Mouse (Mus musculus) kidney, adult 2 months (tissue): ENCODE results near the gene Mpp3. TPM values are rescaled to one million over a fixed set of nuclear protein-coding genes. Genes with fewer than 3 reads are reported as not detected.

Experiments
- DNase-seq: peaks from one replicate; pipeline ENCODE4 v3.0.0; 2021
- H3K27ac ChIP-seq: fragments of 200-500 bp; 2 replicates; pipeline ENCODE4 v1.5.1; 2012; ENCODE audit warnings: low read depth, low read length, control low read depth, inconsistent platforms; ENCODE audit not compliant: insufficient read depth
- H3K27me3 ChIP-seq: fragments of 200-500 bp; replicated peaks from 2 replicates; pipeline ENCODE4 v1.6.1; 2012; ENCODE audit warnings: mild to moderate bottlenecking, moderate library complexity, low read length, inconsistent platforms; ENCODE audit not compliant: control insufficient read depth, insufficient read depth
- H3K36me3 ChIP-seq: fragments of 200-500 bp; 2 replicates; pipeline ENCODE4 v1.6.1; 2012; ENCODE audit warnings: mild to moderate bottlenecking, moderate library complexity, low read length, inconsistent platforms; ENCODE audit not compliant: control insufficient read depth, insufficient read depth
- H3K4me1 ChIP-seq: fragments of 200-500 bp; 2 replicates; pipeline ENCODE4 v1.6.1; 2011; ENCODE audit warnings: low read length; ENCODE audit not compliant: control insufficient read depth, insufficient read depth
- H3K4me3 ChIP-seq: fragments of 200-500 bp; 2 replicates; pipeline ENCODE4 v1.5.1; 2011; ENCODE audit warnings: mild to moderate bottlenecking, low read depth, low read length, control low read depth; ENCODE audit not compliant: insufficient read depth
- CTCF ChIP-seq: fragments of 200-500 bp; conservative IDR thresholded peaks from 2 replicates; pipeline ENCODE4 v1.5.1; 2011; ENCODE audit warnings: low read depth, mild to moderate bottlenecking, control low read depth, low read length, moderate library complexity, mixed read lengths; ENCODE audit not compliant: insufficient read depth, insufficient read length
- POLR2A ChIP-seq: fragments of 200-500 bp; IDR thresholded peaks from one replicate; pipeline ENCODE4 v1.6.1; 2011; ENCODE audit warnings: low read depth, low read length, control low read depth
- WGBS: fragments of 180-500 bp; shearing (Covaris S2); methylation state at CpG from one replicate; pipeline ENCODE4 v1.1.7; 2018; 5-methylcytosine and 5-hydroxymethylcytosine counted together
- polyA plus RNA-seq: library from polyadenylated mRNA; depleted of rRNA; stranded (reverse); fragments of >200 nt; gene quantifications from 2 replicates; pipeline ENCODE4 v1.2.3, GENCODE M21; 2012

Gene Mpp3
- polyA plus RNA-seq, 1 experiment, result 2.3 TPM

DNA sequence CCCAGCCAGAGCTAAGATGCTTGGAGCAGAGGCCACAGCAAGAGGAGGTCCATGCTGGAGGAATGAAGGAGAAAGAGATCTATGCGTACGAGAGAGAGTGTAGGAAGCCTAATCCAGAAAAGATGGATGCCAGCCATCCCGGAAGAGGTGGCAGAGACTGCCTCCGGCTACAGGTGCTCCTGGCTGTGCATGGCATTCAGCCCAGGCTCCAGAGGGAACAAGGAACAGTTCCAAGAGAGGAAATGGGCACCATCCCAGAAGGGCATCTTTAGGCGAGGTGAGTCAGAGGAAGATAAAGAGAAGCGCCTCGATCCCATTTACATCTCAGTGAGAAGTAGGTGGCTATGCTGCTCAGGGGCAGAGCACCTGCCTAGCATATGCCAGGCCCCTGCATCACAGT lies 2.9 kb upstream of the Mpp3 start:
- H3K27me3 ChIP-seq, result no peaks in the 10 kb centered on the region
- 61% methylated on average over 7 of the region's 7 CpGs for WGBS
- no peak overlapping the region for H3K4me3 ChIP-seq
- TF ChIP-seq CTCF (no peak), POLR2A (no peak)
- H3K27ac ChIP-seq, result no peak overlapping the region
- H3K36me3 ChIP-seq, result no peaks in the 10 kb centered on the region
- H3K4me1 ChIP-seq, result no peaks in the 10 kb centered on the region
- DNase-seq, result no peak

DNA sequence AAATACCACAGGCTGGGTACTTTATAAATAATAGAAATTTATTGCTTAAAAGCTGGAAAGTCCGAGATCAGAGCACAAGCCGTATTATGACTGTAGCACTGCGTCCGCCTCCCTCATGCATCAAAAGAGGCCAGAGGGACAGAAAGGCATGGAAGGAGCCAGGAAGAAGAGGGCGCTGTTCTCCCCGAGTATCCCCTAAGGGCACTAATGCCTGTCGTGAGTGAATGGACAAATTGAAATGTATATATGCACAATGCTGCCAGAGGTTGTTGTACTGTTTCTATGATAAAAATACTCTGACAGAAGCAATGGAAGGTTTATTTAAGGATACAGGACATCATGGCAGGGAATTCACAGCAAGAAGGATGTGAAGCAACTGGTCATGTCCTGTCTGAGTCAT lies 1.7 kb upstream of the Mpp3 start:
- Histone ChIP-seq H3K27ac (no peak overlapping the region), H3K4me3 (no peak overlapping the region), H3K27me3 (no peaks in the 10 kb centered on the region), H3K4me1 (no peaks in the 10 kb centered on the region), H3K36me3 (no peaks in the 10 kb centered on the region)
- TF ChIP-seq POLR2A (no peak), CTCF (no peak)
- 43% methylated on average over 7 of the region's 7 CpGs for WGBS
- DNase-seq, result no peak

DNA sequence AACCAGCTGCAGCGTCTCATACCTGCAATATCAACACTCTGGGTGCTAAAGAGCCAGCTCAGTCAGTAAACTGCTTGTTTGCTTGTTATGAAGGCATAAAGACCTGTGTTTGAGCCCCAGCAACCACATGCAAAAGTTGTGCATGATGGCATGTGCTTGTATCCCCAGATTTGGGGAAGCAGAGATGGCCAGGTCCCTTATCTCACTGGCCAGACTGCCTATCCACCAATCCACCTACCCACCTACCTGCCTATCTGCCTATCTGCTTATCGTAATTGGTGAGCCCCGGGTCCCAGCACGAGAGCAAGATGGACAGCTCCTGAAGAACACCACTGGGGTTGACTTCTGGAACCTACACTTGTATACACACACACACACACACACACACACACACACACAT lies 1.0 kb upstream of the Mpp3 start:
- no peak for TF ChIP-seq POLR2A
- no peak for TF ChIP-seq CTCF
- Histone ChIP-seq H3K4me1 (no peaks in the 10 kb centered on the region), H3K27me3 (no peaks in the 10 kb centered on the region), H3K36me3 (no peaks in the 10 kb centered on the region), H3K27ac (no peak overlapping the region), H3K4me3 (no peak overlapping the region)
- no peak for DNase-seq
- WGBS, result 84% methylated on average over 4 of the region's 4 CpGs

DNA sequence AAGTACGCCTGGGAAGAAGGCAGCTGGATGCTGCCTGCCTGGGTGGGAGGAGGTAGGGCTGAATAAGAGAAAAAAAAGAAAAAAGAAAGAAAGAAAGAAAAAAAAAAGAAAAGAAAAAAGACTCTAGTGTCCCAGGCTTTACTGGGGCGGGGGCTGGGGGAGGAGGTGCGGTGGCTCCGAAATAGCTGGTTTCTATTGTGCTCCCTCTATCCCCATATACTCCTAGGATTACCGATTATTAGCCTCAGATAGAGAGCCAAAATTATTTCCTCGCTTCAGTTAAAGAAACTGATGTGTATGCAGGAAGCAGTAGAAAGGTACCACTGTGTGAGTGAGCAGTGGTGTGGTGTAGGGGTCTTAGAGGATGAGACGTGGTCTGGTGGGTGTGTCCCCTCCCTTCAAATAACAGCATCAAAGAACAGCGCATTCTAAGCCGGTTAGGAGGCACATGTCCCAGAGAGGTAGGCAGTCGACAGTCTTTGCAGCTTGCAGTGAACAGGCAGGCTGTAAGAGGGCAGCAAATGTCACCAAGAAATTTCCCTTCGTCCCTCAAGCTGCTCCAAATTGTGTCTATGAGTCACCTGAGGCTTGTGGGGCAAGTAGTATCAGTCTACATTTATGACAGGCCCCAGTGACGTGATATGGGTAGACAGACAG lies 772 bp downstream of the Mpp3 start:
- no peak for DNase-seq
- WGBS, result 17% methylated on average over 12 of the region's 12 CpGs
- H3K36me3 ChIP-seq, result no peaks in the 10 kb centered on the region
- H3K4me3 ChIP-seq, result peak overlapping the region; percentile 76; the same call in 1 of the 2 replicates
- TF ChIP-seq CTCF, result no peak
- TF ChIP-seq POLR2A, result no peak
- H3K27me3 ChIP-seq, result no peaks in the 10 kb centered on the region
- no peak overlapping the region for H3K27ac ChIP-seq
- H3K4me1 ChIP-seq, result no peaks in the 10 kb centered on the region

DNA sequence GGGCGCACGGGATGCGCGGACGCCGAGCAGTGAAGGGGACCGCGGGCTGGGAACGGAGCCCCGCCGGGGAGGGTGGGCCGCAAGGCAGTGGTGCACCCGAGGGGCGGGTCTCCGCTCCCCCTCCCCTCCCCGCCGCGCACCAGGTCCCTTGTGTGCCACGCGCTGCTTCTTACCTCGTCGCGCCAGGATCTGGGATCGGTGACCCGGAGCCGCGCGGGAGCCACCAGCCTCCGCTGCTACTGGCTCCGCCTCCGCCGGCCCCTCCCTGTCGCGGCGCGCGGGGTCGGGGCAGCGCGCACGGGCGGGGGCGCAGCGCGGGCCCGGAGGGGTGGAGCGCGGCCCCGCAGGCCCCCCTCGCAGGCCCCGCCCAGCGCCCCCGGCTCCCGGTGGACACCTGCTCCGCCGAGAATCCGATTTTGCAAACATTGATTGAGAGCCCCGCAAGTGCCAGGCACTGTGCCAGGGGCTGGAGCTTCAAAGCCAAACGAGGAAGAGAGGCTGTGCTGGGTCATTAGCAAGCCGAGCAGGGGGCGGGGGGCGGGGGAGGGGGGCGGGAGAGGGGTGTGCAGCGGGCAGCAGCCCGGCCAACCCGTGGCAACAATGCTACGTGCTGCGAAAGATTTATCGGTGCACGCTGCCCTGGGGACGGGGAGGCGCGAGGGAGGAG lies 1.4 kb downstream of the Mpp3 start:
- peak overlapping the region; percentile 76 for H3K4me3 ChIP-seq
- H3K36me3 ChIP-seq, result no peaks in the 10 kb centered on the region
- H3K27ac ChIP-seq, result no peak overlapping the region
- peak; percentile 77 for DNase-seq
- no peaks in the 10 kb centered on the region for H3K27me3 ChIP-seq
- WGBS, result under 1% methylated on average over 70 of the region's 73 CpGs
- H3K4me1 ChIP-seq, result no peaks in the 10 kb centered on the region
- TF ChIP-seq CTCF (no peak), POLR2A (no peak)

DNA sequence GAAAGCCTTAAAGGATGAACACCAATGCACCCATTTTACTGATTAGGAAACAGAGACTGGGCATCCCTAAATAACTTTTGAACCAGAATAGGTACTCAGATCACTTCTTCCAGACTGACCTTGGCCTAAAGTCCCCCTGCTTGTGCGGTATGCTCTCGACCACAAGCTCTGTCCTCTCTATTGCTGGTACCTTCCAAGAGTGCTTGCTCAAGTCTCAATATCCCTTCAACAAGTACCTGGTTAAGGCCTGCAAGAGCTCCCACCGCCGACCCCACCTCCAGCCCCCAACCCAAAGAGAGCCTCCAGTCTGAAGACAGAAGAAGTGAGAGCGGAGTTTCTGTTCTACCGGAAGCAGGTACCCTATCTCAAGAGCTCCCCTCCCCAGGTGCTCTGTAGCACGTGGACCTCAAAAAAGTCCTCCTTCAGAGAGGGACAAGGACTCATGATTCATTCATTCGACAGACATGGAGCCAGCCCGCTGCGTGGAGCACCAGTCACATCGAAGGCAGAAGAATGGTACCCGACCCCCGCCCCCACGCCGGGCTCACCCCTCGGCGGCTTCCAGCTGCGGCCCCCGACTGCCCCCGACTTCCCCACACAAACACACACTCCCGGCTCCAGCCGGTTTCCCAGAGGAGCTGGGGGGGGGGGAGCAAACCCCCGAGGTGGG lies 2.1 kb downstream of the Mpp3 start:
- H3K27ac ChIP-seq, result no peak overlapping the region
- H3K36me3 ChIP-seq, result no peaks in the 10 kb centered on the region
- no peaks in the 10 kb centered on the region for H3K4me1 ChIP-seq
- no peaks in the 10 kb centered on the region for H3K27me3 ChIP-seq
- 15% methylated on average over 23 of the region's 23 CpGs for WGBS
- TF ChIP-seq CTCF (no peak), POLR2A (no peak)
- H3K4me3 ChIP-seq, result peak overlapping the region; percentile 76
- no peak for DNase-seq

DNA sequence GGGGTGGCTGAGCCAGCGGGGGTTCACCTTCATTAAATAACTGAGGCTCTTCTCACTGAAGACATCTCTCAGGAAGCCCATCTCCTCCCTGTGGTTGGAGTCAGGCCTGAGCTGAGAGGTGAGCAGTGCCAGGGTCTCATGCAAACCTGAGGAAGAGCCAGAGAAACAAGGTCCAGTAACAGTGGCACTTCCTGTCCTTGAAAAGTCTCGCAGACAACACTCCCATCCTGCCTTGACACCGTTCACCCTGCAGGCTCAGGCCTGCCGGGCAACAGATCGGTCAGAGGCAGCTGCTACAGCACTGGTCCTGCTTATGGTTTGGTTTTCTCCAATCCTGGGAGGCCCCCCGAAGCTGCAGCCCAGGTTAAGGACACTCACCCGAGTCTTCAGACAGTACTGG lies 2.9 kb downstream of the Mpp3 start:
- WGBS, result 73% methylated on average over 7 of the region's 7 CpGs
- no peak overlapping the region for H3K27ac ChIP-seq
- H3K4me1 ChIP-seq, result no peaks in the 10 kb centered on the region
- DNase-seq, result no peak
- no peaks in the 10 kb centered on the region for H3K27me3 ChIP-seq
- no peaks in the 10 kb centered on the region for H3K36me3 ChIP-seq
- no peak overlapping the region for H3K4me3 ChIP-seq
- TF ChIP-seq POLR2A, result no peak
- no peak for TF ChIP-seq CTCF
